Mouse (Mus musculus) heart, adult 2 months (tissue): ENCODE measurements around the gene Ppfia1.

Experiments
- CTCF ChIP-seq: fragments of 200-600 bp; IDR thresholded peaks from 2 replicates; pipeline ENCODE4 v1.8.1; 2022; ENCODE audit warnings: antibody characterized with exemption, mild to moderate bottlenecking, moderate library complexity
- EP300 ChIP-seq: fragments of 200-500 bp; IDR thresholded peaks from 2 replicates; pipeline ENCODE4 v1.6.1; 2011; ENCODE audit warnings: low read depth, low read length, control low read depth; ENCODE audit not compliant: insufficient read depth
- POLR2A ChIP-seq: fragments of 200-500 bp; IDR thresholded peaks from 2 replicates; pipeline ENCODE4 v1.6.1; 2011; ENCODE audit warnings: mild to moderate bottlenecking, low read depth, low read length, control low read depth; ENCODE audit not compliant: insufficient read depth

GRCm38 (mm10) chr7:144587291-144587690 lies 33.8 kb upstream of the Ppfia1 start:
- TF ChIP-seq EP300 (no peak), POLR2A (no peak), CTCF (peak; percentile 72)
